Mouse (Mus musculus): ENCODE results near the gene 1700122O11Rik.

1700122O11Rik gene

GRCm38 (mm10) chr17:48038193-48038592 lies at the start of gene 1700122O11Rik:
1700122O11Rik (minus strand) TSS chr17:48038293.
- no peak for DNase-seq (ENCODE audit: low read depth, low spot score)

- DNase-seq (ENCODE audit: low read depth, low spot score), result peak; percentile 64
Observed at GRCm38 (mm10) chr17:48080626-48081025, 42.5 kb upstream of the 1700122O11Rik start.

GRCm38 (mm10) chr17:48067729-48068128 lies 29.6 kb upstream of the 1700122O11Rik start:
- DNase-seq (ENCODE audit: low read depth, low spot score), result no peak

GRCm38 (mm10) chr17:48067083-48067614 lies 29.1 kb upstream of the 1700122O11Rik start:
- no peak for DNase-seq (ENCODE audit: low read depth, low spot score)

GRCm38 (mm10) chr17:48065081-48065501 lies 27.0 kb upstream of the 1700122O11Rik start:
- DNase-seq (ENCODE audit: low read depth, low spot score), result no peak

- DNase-seq (ENCODE audit: low read depth, low spot score), result no peak
Observed at GRCm38 (mm10) chr17:48064196-48064843, 26.2 kb upstream of the 1700122O11Rik start.

GRCm38 (mm10) chr17:48057382-48057781 lies 19.3 kb upstream of the 1700122O11Rik start:
- DNase-seq (ENCODE audit: low read depth, low spot score), result no peak

- DNase-seq (ENCODE audit: low read depth, low spot score), result no peak
Observed at GRCm38 (mm10) chr17:48055076-48055816, 17.2 kb upstream of the 1700122O11Rik start.

- peak; percentile 54 for DNase-seq (ENCODE audit: low read depth, low spot score)
Observed at GRCm38 (mm10) chr17:48053646-48054045, 15.6 kb upstream of the 1700122O11Rik start.

GRCm38 (mm10) chr17:48052338-48053067 lies 14.4 kb upstream of the 1700122O11Rik start:
- DNase-seq (ENCODE audit: low read depth, low spot score), result no peak

- DNase-seq (ENCODE audit: low read depth, low spot score), result no peak
Observed at GRCm38 (mm10) chr17:48051638-48052337, 13.7 kb upstream of the 1700122O11Rik start.

- DNase-seq (ENCODE audit: low read depth, low spot score), result peak; percentile 85
Observed at GRCm38 (mm10) chr17:48045631-48046030, 7.5 kb upstream of the 1700122O11Rik start.

GRCm38 (mm10) chr17:48043154-48043880 lies 5.2 kb upstream of the 1700122O11Rik start:
- peak; percentile 36 for DNase-seq (ENCODE audit: low read depth, low spot score)

- peak; percentile 85 for DNase-seq (ENCODE audit: low read depth, low spot score)
Observed at GRCm38 (mm10) chr17:48041351-48042287, 3.5 kb upstream of the 1700122O11Rik start.

- peak; percentile 75 for DNase-seq (ENCODE audit: low read depth, low spot score)
Observed at GRCm38 (mm10) chr17:48039232-48039866, 1.3 kb upstream of the 1700122O11Rik start.

- peak; percentile 59 for DNase-seq (ENCODE audit: low read depth, low spot score)
Observed at GRCm38 (mm10) chr17:48036921-48037320, 1.2 kb downstream of the 1700122O11Rik start.

GRCm38 (mm10) chr17:48031521-48032430 lies 6.3 kb downstream of the 1700122O11Rik start:
- peak; percentile 84 for DNase-seq (ENCODE audit: low read depth, low spot score)

- no peak for DNase-seq (ENCODE audit: low read depth, low spot score)
Observed at GRCm38 (mm10) chr17:48029241-48029640, 8.9 kb downstream of the 1700122O11Rik start.

All from R1 (cell line).